In the genomic region with DNA sequence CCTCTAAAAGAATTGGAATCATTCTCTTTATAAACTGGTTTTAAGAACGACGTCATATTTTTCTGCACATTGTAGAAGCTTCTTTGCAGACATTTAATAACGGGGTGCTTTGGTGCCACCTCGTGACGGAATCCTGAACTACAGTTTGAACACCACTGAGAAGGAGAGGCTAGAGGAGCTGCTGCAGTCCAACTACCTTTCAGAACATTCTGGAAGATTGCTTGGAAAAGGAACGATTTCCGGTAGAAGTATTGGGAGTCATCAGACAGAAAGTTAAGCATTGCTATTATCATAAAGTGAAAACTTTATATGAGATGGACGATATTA, we compare ENCODE assay signal across 9 mouse cellular contexts. TPM values are rescaled to one million over a fixed set of nuclear protein-coding genes. Genes with fewer than 3 reads are reported as not detected.
DNase-seq lines count a peak whose midpoint lies in the region; ATAC-seq and TF ChIP-seq lines count a peak whose summit lies in the region.
"Had no signal": no experiment of that assay in that cellular context is flagged by ENCODE, and none has a peak within 500 bp of the region (broad histone marks: within the 10 kb centered on the region; RNA-seq: fewer than 3 reads in every experiment).

No protein-coding gene starts in this region.

- no peak for ATAC-seq in monocyte, adult 5-6 weeks (replicated peaks; ENCODE audit: insufficient number of reproducible peaks, low FRiP score, low TSS enrichment, poor library complexity, severe bottlenecking)
- ATAC-seq in limb, embryonic 14.5 days (ENCODE audit: low FRiP score, low read depth) = no peak
- ATAC-seq in neural tube, embryonic 12.5 days (ENCODE audit: low FRiP score, low read depth) = peak; percentile 48; the same call in 1 of the 2 replicates

- peak overlapping the region; percentile 17; the same call in 1 of the 2 replicates for H3K4me2 ChIP-seq in limb, embryonic 14.5 days (replicated peaks; ENCODE audit: low read depth, low read length, severe bottlenecking)
- H3K4me2 ChIP-seq in neural tube, embryonic 12.5 days (replicated peaks) = peak overlapping the region; percentile 33; the same call in 1 of the 2 replicates
- H3K4me2 ChIP-seq: embryonic facial prominence, embryonic 12.5 days had no signal

- no peaks in the 10 kb centered on the region for H3K9me3 ChIP-seq in limb, embryonic 14.5 days (ENCODE audit: control insufficient read depth, low read length)
- no peaks in the 10 kb centered on the region for H3K9me3 ChIP-seq in neural tube, embryonic 12.5 days
- H3K9me3 ChIP-seq: embryonic facial prominence, embryonic 12.5 days had no signal

- DNase-seq in monocyte, adult 2 months (ENCODE audit: low read depth in 1 of 2, low spot score in 2 of 2) = peak; percentile 5 to 10
- DNase-seq in cerebellum, postnatal 10 days = peak; percentile 83 to 86
- peak; percentile 48 for DNase-seq in gastrocnemius, adult 18-20 months (ENCODE audit: low spot score)
- peak; percentile 58 for DNase-seq in kidney, adult 9 months
- DNase-seq in limb, embryonic 14.5 days (ENCODE audit: low spot score) = peak; percentile 60
- DNase-seq in telencephalon, adult 2 months (ENCODE audit: low read depth, low spot score) = peak; percentile 43

- no peak overlapping the region for H3K4me3 ChIP-seq in limb, embryonic 14.5 days (replicated peaks; ENCODE audit: low read length)
- H3K4me3 ChIP-seq in neural tube, embryonic 12.5 days = no peak overlapping the region
- H3K4me3 ChIP-seq: embryonic facial prominence, embryonic 12.5 days had no signal

- no peaks in the 10 kb centered on the region for H3K4me1 ChIP-seq in limb, embryonic 14.5 days (ENCODE audit: control insufficient read depth, insufficient read depth, low read length)
- H3K4me1 ChIP-seq in neural tube, embryonic 12.5 days = no peaks in the 10 kb centered on the region
- H3K4me1 ChIP-seq: embryonic facial prominence, embryonic 12.5 days had no signal

- H3K27ac ChIP-seq in limb, embryonic 14.5 days (replicated peaks; ENCODE audit: low read depth, low read length) = no peak overlapping the region
- no peak overlapping the region for H3K27ac ChIP-seq in neural tube, embryonic 12.5 days
- H3K27ac ChIP-seq: embryonic facial prominence, embryonic 12.5 days had no signal

- no peak for TF ChIP-seq POLR2A in limb, embryonic 14.5 days (IDR thresholded peaks at IDR 0.05; ENCODE audit: borderline replicate concordance, extremely low read depth, insufficient read depth, insufficient read length)

- 24% methylated on average over 8 of the region's 8 CpGs for whole genome bisulfite sequencing in limb, embryonic 14.5 days
- WGBS in neural tube, embryonic 12.5 days = 20% methylated on average over 8 of the region's 8 CpGs

- H3K27me3 ChIP-seq in limb, embryonic 14.5 days (ENCODE audit: control insufficient read depth, insufficient read depth, low read length) = no peaks in the 10 kb centered on the region
- no peaks in the 10 kb centered on the region for H3K27me3 ChIP-seq in neural tube, embryonic 12.5 days (replicated peaks)
- H3K27me3 ChIP-seq: embryonic facial prominence, embryonic 12.5 days had no signal

- no peaks in the 10 kb centered on the region for H3K36me3 ChIP-seq in limb, embryonic 14.5 days (ENCODE audit: control insufficient read depth, insufficient read depth, low read length)
- no peaks in the 10 kb centered on the region for H3K36me3 ChIP-seq in neural tube, embryonic 12.5 days
- H3K36me3 ChIP-seq: embryonic facial prominence, embryonic 12.5 days had no signal

- H3K9ac ChIP-seq in limb, embryonic 14.5 days (ENCODE audit: low read depth, low read length, severe bottlenecking) = no peak overlapping the region
- H3K9ac ChIP-seq in neural tube, embryonic 12.5 days = no peak overlapping the region
- H3K9ac ChIP-seq: embryonic facial prominence, embryonic 12.5 days had no signal

RNA-seq across cellular contexts. Expression of gene Arxes2, which starts 18.4 kb away (rescaled TPM):
- total RNA-seq in monocyte, adult 5-6 weeks (2017) = not detected in 3 replicates
- 1 to 10 TPM in 1 of 2 experiments, under 1 TPM in 1; 0.25 to 1.0 TPM for total RNA-seq in gastrocnemius, adult 18-20 months (2021)
- polyA plus RNA-seq in limb, embryonic 14.5 days (2012; rRNA removed) = 43.9 and 45.5 TPM in 2 replicates
- polyA plus RNA-seq in limb, embryonic 14.5 days (2014; fragmentation: Nextera tagmentation; extraction: Ambion mirVana) = 73.7 and 80.4 TPM in 2 replicates
- 141 and 145 TPM in 2 replicates for polyA plus RNA-seq in neural tube, embryonic 12.5 days (2016; fragmentation: Nextera tagmentation; extraction: Ambion mirVana)

RNA-seq across cellular contexts. Expression of gene Arxes1, which starts 58.0 kb away (rescaled TPM):
- not detected in 3 replicates for total RNA-seq in monocyte, adult 5-6 weeks (2017)
- total RNA-seq in gastrocnemius, adult 18-20 months (2021) = not detected
- polyA plus RNA-seq in limb, embryonic 14.5 days (2012; rRNA removed) = 12.5 and 15.0 TPM in 2 replicates
- 31.1 and 34.3 TPM in 2 replicates for polyA plus RNA-seq in limb, embryonic 14.5 days (2014; fragmentation: Nextera tagmentation; extraction: Ambion mirVana)
- polyA plus RNA-seq in neural tube, embryonic 12.5 days (2016; fragmentation: Nextera tagmentation; extraction: Ambion mirVana) = 55.1 and 56.5 TPM in 2 replicates

Comparison
In these comparisons a context has a peak if more than half of its experiments do, and no peak if none do; other contexts are left out.
1. DNase-seq: peak in every context shown above with its lines; median percentile 84 in cerebellum, postnatal 10 days; 60 in limb, embryonic 14.5 days; 58 in kidney, adult 9 months; 48 in gastrocnemius, adult 18-20 months; 43 in telencephalon, adult 2 months; 8 in monocyte, adult 2 months.